Mouse (Mus musculus) frontal cortex, postnatal 14 days (tissue): ENCODE data around the gene Ssx9.
"Not testable (repeated sequence)": the region's sequence is repeated elsewhere in the genome, so short reads cannot be mapped to it uniquely, and the experiment has no call there.

ENCODE experiments used
- DNase-seq, 2 experiments: peaks; one replicate each; pipeline ENCODE4 v3.0.0; 2022; ENCODE audit warnings: low spot score in 2 of 2

Ssx9 gene

DNA sequence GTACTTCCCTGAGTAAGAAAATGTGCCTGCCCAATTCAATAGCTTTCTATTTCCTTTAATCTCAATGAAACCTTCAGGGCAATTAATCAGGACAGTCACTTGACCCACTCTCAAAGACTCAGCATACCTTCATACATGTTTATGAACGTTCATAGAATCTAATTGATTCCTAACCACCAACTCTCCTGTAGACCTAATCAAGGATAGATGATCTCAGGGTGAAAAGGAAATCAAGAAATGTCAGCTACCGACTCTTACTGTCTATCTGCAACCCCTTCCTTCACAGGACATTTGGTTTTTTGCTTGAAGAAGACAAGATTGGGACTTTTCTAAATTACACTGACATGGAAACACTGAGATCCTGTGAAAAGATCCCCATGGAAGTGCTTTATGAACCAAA is at the start of gene Ssx9:
Ssx9 (plus strand) TSS at position 301 of the 400 bp plus-strand sequence.
- not testable (repeated sequence) for DNase-seq

DNA sequence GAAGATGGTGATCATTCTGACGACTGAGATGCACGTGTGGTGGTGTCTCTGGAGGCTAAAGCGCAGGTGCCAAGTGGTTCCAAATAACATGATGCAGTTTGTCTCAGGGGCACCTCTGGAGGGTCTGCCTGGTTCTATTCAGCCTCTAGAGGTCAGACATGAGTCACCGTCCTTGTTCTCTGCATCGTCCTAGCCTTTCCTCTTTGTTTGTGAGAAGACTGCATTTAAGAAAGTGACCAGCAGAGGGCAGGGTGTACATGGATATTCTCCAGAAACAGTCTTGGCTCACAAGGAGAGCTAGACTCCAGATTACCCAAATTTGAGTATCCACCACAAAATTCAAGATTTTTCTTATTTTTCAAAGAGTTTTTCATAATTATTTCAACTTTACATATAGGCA is 15.3 kb upstream of the Ssx9 start:
- DNase-seq, result peak in 1 of 2 experiments; percentile 4

DNA sequence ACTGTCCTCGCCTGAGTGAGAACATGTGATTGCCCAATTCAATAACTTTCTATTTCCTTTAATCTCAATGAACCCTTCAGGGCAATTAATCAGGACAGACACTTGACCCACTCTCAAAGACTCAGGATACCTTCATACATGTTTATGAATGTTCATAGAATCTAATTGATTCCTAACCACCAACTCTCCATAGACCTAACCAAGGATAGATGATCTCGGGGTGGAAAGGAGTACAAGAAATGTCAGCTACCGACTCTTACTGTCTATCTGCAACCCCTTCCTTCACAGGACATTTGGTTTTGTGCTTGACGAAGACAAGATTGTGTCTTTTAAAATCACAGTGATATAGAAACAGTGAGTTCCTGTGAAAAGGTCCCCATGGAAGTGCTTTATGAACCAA is 55.2 kb downstream of the Ssx9 start, which contains the start of gene Ssxb5:
Ssxb5 (plus strand) TSS at position 301 of the 400 bp plus-strand sequence.
- not testable (repeated sequence) for DNase-seq
